Mouse (Mus musculus) retina, adult 2 months (tissue): ENCODE measurements around the gene Dppa3.

ENCODE experiments used
- DNase-seq: peaks from one replicate; pipeline ENCODE4 v3.0.0-alpha.2; 2012; ENCODE audit warnings: low read depth, low spot score

Dppa3 gene

DNA sequence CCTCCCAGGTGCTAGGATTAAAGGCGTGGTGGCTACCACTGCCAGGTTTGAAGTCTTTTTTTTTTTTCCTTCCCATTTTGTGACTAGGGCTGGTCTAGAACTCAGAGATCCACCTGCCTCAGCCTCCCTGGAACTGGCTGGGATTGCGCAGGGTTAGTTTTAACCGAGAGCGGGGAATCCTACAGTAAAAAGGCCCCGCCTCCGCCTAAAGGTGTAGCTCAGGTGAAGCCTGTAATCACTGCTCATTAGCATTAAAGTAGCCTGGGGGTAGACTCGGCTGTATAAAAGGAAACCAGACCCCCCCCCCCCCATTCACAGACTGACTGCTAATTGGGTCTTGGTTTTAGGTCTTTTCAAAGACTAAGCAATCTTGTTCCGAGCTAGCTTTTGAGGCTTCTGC lies at the start of gene Dppa3:
TSS of gene Dppa3 (plus strand) at position 301 of the 400 bp plus-strand sequence.
- no peak for DNase-seq

GRCm38 (mm10) chr6:122577030-122577429 lies 49.2 kb upstream of the Dppa3 start:
- DNase-seq = no peak

GRCm38 (mm10) chr6:122579086-122579485 lies 47.1 kb upstream of the Dppa3 start:
- DNase-seq = no peak

GRCm38 (mm10) chr6:122591027-122591758 lies 35.0 kb upstream of the Dppa3 start:
- no peak for DNase-seq

GRCm38 (mm10) chr6:122592905-122593304 lies 33.3 kb upstream of the Dppa3 start:
- DNase-seq = no peak

GRCm38 (mm10) chr6:122595637-122596036 lies 30.6 kb upstream of the Dppa3 start:
- peak; percentile 8 for DNase-seq

- DNase-seq = no peak
Observed at GRCm38 (mm10) chr6:122596608-122597007, 29.6 kb upstream of the Dppa3 start.

DNA sequence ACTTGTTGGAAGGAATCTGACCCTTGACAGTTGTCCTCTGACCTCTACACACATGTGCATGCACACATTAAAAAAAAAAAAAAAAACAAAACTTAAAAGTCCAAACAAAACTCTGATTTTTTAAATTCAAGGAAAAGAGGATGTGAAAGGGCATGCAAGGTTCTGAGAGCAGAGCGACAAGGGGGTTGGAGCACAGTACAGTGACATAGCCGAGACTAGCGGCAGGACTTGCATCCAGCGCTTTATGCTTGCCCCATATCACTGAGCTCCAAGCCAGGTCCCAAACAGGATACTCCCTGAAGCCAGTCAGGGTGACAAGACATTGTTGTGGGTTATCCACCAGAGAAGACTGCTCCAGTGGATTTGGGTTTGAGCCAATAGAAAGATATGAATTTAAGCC lies 28.2 kb upstream of the Dppa3 start:
- no peak for DNase-seq

GRCm38 (mm10) chr6:122598436-122598835 lies 27.8 kb upstream of the Dppa3 start:
- no peak for DNase-seq

DNA sequence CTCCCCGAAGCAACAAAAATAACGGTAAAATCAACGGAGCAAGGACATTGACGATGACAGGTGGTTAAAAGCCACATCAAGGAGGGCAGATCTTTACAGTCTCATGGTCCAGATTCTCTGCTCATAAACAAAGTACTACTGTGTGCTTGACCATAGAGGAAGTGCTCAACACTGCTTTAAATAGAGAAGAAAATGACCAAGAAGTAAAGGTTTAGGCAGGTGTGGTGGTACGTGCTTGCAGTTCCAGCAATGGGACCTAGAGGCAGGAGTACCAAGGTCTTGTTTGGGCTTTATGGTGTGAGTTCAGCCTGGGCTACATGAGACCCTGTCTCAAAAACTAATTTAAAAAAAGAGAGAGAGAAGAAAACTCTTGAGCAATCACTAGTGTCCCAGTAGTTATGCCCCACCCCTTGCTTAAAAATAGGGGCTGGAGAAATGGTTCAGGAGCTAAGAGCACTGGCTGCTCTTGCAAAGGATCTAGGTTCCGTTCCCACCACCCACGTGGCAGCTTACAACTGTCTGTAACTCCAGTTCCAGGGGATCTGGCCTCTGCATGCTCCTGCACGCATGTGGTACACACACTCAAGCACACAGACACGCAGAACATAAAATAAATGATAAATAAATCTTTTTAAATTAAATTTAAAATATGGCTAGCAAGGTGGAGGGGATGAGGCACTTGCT lies 27.0 kb upstream of the Dppa3 start:
- DNase-seq = no peak

DNA sequence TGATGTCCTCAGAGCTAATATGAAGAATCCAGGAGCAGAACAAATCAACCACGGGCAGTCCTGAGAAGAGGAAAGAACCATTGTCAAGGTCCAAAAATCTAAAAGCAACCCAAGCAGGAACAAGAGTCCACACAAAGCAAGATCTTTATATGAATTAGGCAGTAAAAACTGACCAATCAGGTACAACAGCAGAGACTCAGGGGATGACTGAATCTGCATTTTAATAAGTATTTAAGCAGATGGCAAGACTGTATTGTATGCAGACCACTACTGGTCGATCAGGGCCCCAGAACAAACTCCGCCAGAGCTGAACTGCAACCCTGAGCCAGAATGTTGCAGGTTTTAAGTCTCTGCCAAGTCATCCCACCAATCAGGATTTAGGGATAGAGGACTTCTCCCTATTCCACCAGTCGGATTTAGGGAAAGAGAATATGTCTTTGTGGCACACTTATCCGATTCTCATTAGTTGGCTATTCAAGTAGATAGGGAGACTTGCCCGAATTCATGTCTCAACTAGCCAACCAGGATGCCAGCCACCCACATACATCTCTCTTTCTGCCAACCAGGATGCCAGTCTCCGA lies 26.1 kb upstream of the Dppa3 start:
- no peak for DNase-seq

DNA sequence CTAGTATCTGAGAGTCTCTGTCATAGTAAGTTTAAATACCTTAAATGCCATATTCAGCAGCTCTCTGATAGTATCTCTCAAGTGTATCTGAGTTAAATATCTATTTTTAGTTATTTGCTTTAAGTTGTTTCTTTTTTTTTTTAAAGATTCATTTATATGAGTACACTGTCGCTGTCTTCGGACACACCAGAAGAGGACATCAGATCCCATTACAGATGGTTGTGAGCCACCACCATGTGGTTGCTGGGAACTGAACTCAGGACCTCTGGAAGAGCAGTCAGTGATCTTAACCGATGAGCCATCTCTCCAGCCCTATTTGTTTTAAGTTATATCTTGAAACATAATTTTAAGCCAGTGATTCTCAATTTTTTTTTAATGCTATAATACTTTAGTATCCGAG lies 25.2 kb upstream of the Dppa3 start:
- no peak for DNase-seq

DNA sequence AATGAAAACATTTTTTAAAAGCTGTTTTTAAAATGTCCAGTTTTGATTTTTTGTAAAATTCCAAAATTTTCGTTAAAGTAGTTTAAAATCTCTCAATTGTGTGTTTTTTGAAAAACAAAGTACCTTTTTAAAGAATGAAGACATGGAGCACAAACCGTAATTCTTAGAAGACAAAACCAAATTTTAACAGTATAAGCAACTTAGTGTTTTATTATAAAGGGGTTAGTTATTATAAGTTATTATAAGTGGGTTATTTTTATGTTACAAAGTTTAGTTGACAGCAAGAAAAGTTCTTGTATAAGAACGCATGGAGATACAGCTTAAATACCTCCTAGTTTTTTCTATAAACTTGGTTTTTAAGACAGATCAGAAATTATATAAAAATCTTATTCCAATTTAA lies 24.6 kb upstream of the Dppa3 start:
- DNase-seq = no peak

DNA sequence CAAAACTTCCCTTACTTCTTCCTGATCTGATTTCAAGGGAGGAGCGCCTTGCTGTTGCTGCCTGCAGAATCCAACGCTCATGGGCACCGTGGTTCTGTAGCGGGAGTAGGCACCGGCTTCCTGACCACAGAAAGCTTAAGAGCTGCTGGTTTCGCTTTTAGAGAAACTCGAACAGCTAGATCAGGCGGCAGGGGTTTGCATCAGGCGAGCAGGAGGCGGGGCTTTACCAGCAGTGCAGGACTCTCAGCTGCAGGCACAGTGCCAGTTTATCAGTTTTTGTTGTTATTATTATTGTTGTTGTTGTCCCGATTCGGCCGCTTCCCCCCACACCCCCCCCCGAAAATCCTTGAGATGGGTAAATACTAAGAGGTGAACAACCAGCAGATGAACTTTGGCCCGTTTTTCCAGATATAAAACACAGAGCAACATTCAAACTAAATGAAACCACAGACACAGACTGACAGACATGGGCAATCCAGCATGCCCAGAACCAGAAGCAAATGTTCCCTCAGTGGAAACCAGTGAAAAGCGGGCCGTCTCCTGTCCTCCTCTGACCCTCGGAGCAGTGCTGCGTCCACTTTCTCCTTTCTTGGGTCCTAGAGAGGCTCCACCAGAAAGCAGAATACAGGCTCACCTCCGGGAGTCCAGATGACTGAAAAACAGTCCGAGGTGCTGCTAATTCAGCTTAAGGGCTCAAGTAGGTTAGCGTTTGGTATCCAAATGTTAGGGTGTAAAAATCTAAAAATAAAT lies 23.8 kb upstream of the Dppa3 start, which contains the start of gene Apobec1:
TSS of gene Apobec1 (minus strand) at position 203 of the 750 bp plus-strand sequence.
- DNase-seq = peak; percentile 6

- DNase-seq = no peak
Observed at GRCm38 (mm10) chr6:122602992-122603322, 23.3 kb upstream of the Dppa3 start.

DNA sequence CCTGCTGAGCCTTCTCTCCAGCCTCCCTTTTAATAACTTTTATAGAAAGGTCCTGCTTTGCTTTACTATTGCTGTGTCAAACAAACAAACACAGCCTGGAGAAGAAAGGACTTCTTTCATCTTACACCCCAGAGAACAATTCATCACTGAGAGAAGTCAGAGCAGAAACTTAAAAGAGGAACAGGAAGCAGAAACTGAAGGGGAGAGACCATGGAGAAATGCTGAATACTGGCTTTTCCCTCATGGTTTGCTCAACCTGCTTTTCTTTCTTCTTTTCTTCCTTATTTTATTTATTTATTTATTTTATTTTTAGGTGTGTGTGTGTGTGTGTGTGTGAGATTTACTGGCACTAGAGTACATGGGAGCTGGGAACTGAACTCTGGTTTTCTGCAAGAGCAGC lies 21.9 kb upstream of the Dppa3 start:
- DNase-seq = no peak

DNA sequence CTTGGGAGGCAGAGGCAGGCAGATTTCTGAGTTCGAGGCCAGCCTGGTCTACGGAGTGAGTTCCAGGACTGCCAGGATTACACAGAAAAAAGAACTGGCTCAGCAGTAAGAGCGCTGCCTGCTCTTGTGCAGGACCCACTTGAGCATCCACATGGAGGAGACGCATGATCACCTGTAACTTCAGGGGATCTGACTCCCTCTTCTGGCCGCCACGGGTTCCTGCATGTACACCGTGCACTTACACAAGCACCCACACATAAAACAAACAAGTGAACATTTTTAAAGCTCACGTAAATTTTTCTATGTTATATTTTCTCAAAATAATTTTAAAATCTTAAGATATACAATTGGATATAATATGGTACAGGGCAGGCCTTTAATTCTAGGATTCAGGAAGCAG lies 20.7 kb upstream of the Dppa3 start:
- DNase-seq = no peak

GRCm38 (mm10) chr6:122606661-122607060 lies 19.5 kb upstream of the Dppa3 start:
- no peak for DNase-seq

GRCm38 (mm10) chr6:122607700-122608099 lies 18.5 kb upstream of the Dppa3 start:
- no peak for DNase-seq

- no peak for DNase-seq
Observed at GRCm38 (mm10) chr6:122608434-122609376, 17.5 kb upstream of the Dppa3 start.

DNA sequence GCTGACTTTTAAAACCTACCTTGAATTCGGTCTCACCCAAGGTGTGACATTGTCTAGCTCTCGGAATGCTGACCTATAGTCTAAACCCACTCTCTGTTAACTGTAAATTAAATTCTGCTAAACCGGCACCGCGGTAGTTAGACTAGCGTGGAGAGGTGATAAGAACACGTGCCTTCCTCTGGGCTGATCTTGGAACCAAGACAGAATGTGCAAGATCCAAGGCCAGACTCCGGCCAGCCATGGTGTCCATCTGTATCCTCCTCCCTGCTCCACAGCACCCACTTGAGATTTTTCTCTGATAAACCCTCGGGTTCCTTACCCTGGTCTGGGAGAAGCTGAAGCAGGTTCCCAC lies 16.9 kb upstream of the Dppa3 start:
- DNase-seq = no peak
